Mouse (Mus musculus) limb, embryonic 14.5 days (tissue): ENCODE measurements at regions not wholly inside any gene's neighbourhood (a gene's known extent, or its start where the extent isn't known, plus 50 kb on each side); places are given as distances from the start of the nearest gene placed in this dataset.
"Not testable (repeated sequence)": the region's sequence is repeated elsewhere in the genome, so short reads cannot be mapped to it uniquely, and the experiment has no call there.

Source experiments
- ATAC-seq: fragments of 200-750 bp; cut with Nextera tagmentation; 2 replicates; pipeline ENCODE4 v1.8.0; 2017; ENCODE audit warnings: low read depth, moderate number of reproducible peaks, moderate TSS enrichment; ENCODE audit not compliant: low FRiP score
- DNase-seq: peaks from one replicate; pipeline ENCODE4 v3.0.0-alpha.2; 2015; ENCODE audit warnings: low spot score
- H3K27ac ChIP-seq: fragments of 300-500 bp; sonication (generic); replicated peaks from 2 replicates; pipeline ENCODE4 v1.5.1; 2014; ENCODE audit warnings: low read depth, mild to moderate bottlenecking, low read length, moderate library complexity, mixed read lengths
- H3K27me3 ChIP-seq: fragments of 300-500 bp; sonication (generic); 2 replicates; pipeline ENCODE4 v1.6.1; 2014; ENCODE audit warnings: low read length, mixed read lengths; ENCODE audit not compliant: control insufficient read depth, insufficient read depth
- H3K36me3 ChIP-seq: fragments of 300-500 bp; sonication (generic); 2 replicates; pipeline ENCODE4 v1.6.1; 2014; ENCODE audit warnings: mild to moderate bottlenecking, low read length, moderate library complexity, mixed read lengths; ENCODE audit not compliant: control insufficient read depth, insufficient read depth
- H3K4me1 ChIP-seq: fragments of 300-500 bp; sonication (generic); 2 replicates; pipeline ENCODE4 v1.6.1; 2014; ENCODE audit warnings: antibody characterized with exemption, low read length, mixed read lengths; ENCODE audit not compliant: control insufficient read depth, insufficient read depth
- H3K4me2 ChIP-seq: fragments of 300-500 bp; sonication (generic); replicated peaks from 2 replicates; pipeline ENCODE4 v1.6.1; 2014; ENCODE audit warnings: low read depth, mild to moderate bottlenecking, low read length, moderate library complexity; ENCODE audit not compliant: severe bottlenecking
- H3K4me3 ChIP-seq: fragments of 300-500 bp; sonication (generic); replicated peaks from 2 replicates; pipeline ENCODE4 v1.5.1; 2014; ENCODE audit warnings: low read length
- H3K9ac ChIP-seq: fragments of 300-500 bp; sonication (generic); 2 replicates; pipeline ENCODE4 v1.6.1; 2014; ENCODE audit warnings: mild to moderate bottlenecking, low read depth, low read length, moderate library complexity; ENCODE audit not compliant: severe bottlenecking
- H3K9me3 ChIP-seq: fragments of 300-500 bp; sonication (generic); 2 replicates; pipeline ENCODE4 v1.6.1; 2016; ENCODE audit warnings: low read length; ENCODE audit not compliant: control insufficient read depth
- WGBS: fragments of 180-500 bp; shearing (Covaris S2); extraction: QIAGEN DNeasy Blood & Tissue Kit; methylation state at CpG from one replicate; pipeline ENCODE4 v1.1.7; 2014; 5-methylcytosine and 5-hydroxymethylcytosine counted together

GRCm38 (mm10) chr8:20545347-20545746, 69.4 kb upstream of the Gm21119 start:
- not testable (repeated sequence) for H3K4me1 ChIP-seq, H3K36me3 ChIP-seq, ATAC-seq, DNase-seq, H3K4me2 ChIP-seq, H3K9me3 ChIP-seq, H3K27ac ChIP-seq, H3K4me3 ChIP-seq, H3K9ac ChIP-seq, H3K27me3 ChIP-seq
- WGBS, result no CpG with 5 or more reads among the region's 2 CpGs

DNA sequence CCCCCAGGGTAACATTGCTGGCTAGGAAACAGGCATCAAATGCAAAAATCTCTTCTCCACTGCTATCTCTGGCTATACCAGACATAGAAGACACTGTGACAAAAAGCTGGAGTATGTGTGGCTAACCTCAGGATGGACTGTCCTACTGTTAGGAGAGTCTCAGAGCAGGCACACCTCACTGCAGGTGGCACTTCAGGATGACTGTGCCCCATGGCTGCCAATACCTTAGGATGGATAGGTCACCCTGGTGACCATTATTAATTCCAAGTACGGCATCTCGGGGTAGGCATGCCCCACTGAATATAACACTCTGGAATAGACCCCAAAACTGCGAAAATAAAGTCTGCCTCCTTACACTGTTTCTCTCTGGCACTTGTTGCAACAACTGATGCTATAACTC, 68.3 kb upstream of the Gm21119 start:
- H3K9ac ChIP-seq, H3K9me3 ChIP-seq, ATAC-seq, H3K36me3 ChIP-seq, H3K4me1 ChIP-seq, H3K4me2 ChIP-seq, H3K4me3 ChIP-seq, H3K27ac ChIP-seq, H3K27me3 ChIP-seq, DNase-seq: not testable (repeated sequence)
- no CpG with 5 or more reads among the region's 3 CpGs for WGBS

DNA sequence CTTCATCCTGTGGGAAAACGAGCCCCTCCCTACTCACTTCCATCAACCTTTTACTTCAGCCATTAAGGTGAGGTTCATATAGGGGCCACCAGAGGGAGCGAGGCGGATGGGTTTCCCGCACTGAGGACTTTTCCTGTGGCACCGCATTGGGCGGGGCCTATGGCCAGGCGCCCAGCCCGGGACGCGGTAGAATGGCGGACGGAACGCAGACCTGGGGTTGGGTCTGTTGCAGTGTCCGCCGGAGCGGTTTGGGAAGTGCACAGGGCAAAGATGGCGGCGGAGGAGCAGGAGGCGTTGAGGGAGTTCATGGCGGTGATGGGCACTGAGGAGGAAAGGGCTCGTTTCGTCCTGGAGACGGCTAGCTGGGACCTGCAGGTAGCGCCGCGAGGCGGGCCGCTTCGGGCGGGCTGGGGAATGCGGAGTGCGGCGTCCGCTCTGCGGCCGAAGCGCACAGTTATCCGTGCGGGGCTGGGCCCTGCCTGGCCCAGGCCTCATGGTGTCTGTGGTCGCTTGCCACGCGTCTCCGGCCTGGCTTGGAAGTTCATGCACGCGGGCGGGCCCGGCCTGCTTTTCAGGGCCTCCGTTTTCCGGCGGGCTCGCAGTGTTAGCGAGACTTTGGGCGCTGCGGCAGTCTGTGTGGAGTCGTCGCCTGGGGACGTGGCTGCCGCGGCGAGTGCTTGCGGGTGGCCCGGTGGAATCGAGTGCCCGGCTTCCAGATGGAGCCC, 64.5 kb upstream of the Gm21119 start:
- H3K9ac ChIP-seq, result peak overlapping the region; percentile 88
- H3K36me3 ChIP-seq, H3K4me2 ChIP-seq, H3K4me1 ChIP-seq, H3K27me3 ChIP-seq, H3K9me3 ChIP-seq: not testable (repeated sequence)
- DNase-seq (peak; percentile 2), ATAC-seq (peak; percentile 100)
- H3K4me3 ChIP-seq, result peak overlapping the region; percentile 57
- peak overlapping the region; percentile 86 for H3K27ac ChIP-seq
- 6% methylated on average over 51 of the region's 64 CpGs for WGBS

GRCm38 (mm10) chr8:20556501-20557181, 58.1 kb upstream of the Gm21119 start:
- not testable (repeated sequence) for ATAC-seq, H3K4me2 ChIP-seq, H3K27ac ChIP-seq, H3K4me1 ChIP-seq, DNase-seq, H3K9ac ChIP-seq, H3K9me3 ChIP-seq, H3K4me3 ChIP-seq, H3K36me3 ChIP-seq, H3K27me3 ChIP-seq
- WGBS, result no CpG with 5 or more reads among the region's 6 CpGs

- H3K36me3 ChIP-seq, H3K27me3 ChIP-seq, DNase-seq, H3K4me1 ChIP-seq, H3K27ac ChIP-seq, H3K9me3 ChIP-seq, H3K4me3 ChIP-seq, H3K9ac ChIP-seq: not testable (repeated sequence)
- 81% methylated on average over 7 of the region's 8 CpGs for WGBS
- H3K4me2 ChIP-seq, result peak overlapping the region; percentile 23; the same call in 1 of the 2 replicates
- ATAC-seq, result peak; percentile 43
Measured at GRCm38 (mm10) chr8:20557184-20557583, 57.5 kb upstream of the Gm21119 start.

GRCm38 (mm10) chr8:20557609-20558008, 57.1 kb upstream of the Gm21119 start:
- H3K9ac ChIP-seq, H3K9me3 ChIP-seq, H3K27ac ChIP-seq, H3K27me3 ChIP-seq, H3K4me1 ChIP-seq, H3K36me3 ChIP-seq, DNase-seq: not testable (repeated sequence)
- peak; percentile 97 for ATAC-seq
- 43% methylated on average over 38 of the region's 47 CpGs for WGBS
- H3K4me2 ChIP-seq, result peak overlapping the region; percentile 23; the same call in 1 of the 2 replicates
- H3K4me3 ChIP-seq, result peak overlapping the region; percentile 26
